Mouse (Mus musculus) liver, embryonic 14.5 days (tissue): Measurements from ENCODE around the gene Gm11567.

ENCODE experiments used
- CTCF ChIP-seq: IDR thresholded peaks from 2 replicates; pipeline ENCODE4 v1.5.1; 2016; ENCODE audit warnings: antibody characterized with exemption, low read depth, control low read depth
- EP300 ChIP-seq: IDR thresholded peaks from 2 replicates; pipeline ENCODE4 v1.6.1; 2016; ENCODE audit warnings: antibody characterized with exemption, low read depth

GRCm38 (mm10) chr11:99914451-99914850 is 35.5 kb downstream of the Gm11567 start, which contains the start of gene Gm11565:
- TF ChIP-seq CTCF (no peak), EP300 (no peak)
